Mouse (Mus musculus) cerebellum, postnatal 25 days (tissue): ENCODE results near the gene Gm11084.
A peak's percentile ranks its signal among the peaks of the same experiment; 100 is the strongest.
"Not testable (repeated sequence)": the region's sequence is repeated elsewhere in the genome, so short reads cannot be mapped to it uniquely, and the experiment has no call there.

ENCODE experiments used
- DNase-seq, 2 experiments: peaks; one replicate each; pipeline ENCODE4 v3.0.0; 2021; ENCODE audit warnings: mixed read lengths in 2 of 2

Gm11084 gene

GRCm38 (mm10) chr2:72986616-72987015 is at the start of gene Gm11084:
Gm11084 (minus strand) TSS chr2:72986716.
- no peak for DNase-seq

GRCm38 (mm10) chr2:73031061-73032055 is 44.8 kb upstream of the Gm11084 start:
- no peak for DNase-seq

GRCm38 (mm10) chr2:73029846-73030245 is 43.3 kb upstream of the Gm11084 start:
- no peak for DNase-seq

GRCm38 (mm10) chr2:73028019-73028418 is 41.5 kb upstream of the Gm11084 start:
- DNase-seq: no peak

GRCm38 (mm10) chr2:73027126-73027525 is 40.6 kb upstream of the Gm11084 start:
- no peak for DNase-seq

- no peak for DNase-seq
Measured at GRCm38 (mm10) chr2:73023803-73024202, 37.3 kb upstream of the Gm11084 start.

- DNase-seq: no peak
Measured at GRCm38 (mm10) chr2:73021046-73021445, 34.5 kb upstream of the Gm11084 start.

- DNase-seq: peak; percentile 76 to 83
Measured at GRCm38 (mm10) chr2:73019371-73020146, 33.0 kb upstream of the Gm11084 start.

- DNase-seq: not testable (repeated sequence)
Measured at GRCm38 (mm10) chr2:73014063-73014462, 27.5 kb upstream of the Gm11084 start.

GRCm38 (mm10) chr2:73012636-73013035 is 26.1 kb upstream of the Gm11084 start:
- peak; percentile 33 to 75 for DNase-seq

- no peak for DNase-seq
Measured at GRCm38 (mm10) chr2:73007472-73007871, 21.0 kb upstream of the Gm11084 start.

- no peak for DNase-seq
Measured at GRCm38 (mm10) chr2:73005611-73006515, 19.3 kb upstream of the Gm11084 start.

GRCm38 (mm10) chr2:73003751-73004717 is 17.5 kb upstream of the Gm11084 start:
- DNase-seq: peak; percentile 25 to 65

- no peak for DNase-seq
Measured at GRCm38 (mm10) chr2:73003049-73003448, 16.5 kb upstream of the Gm11084 start.

- no peak for DNase-seq
Measured at GRCm38 (mm10) chr2:73002451-73002850, 15.9 kb upstream of the Gm11084 start.

GRCm38 (mm10) chr2:73001994-73002393 is 15.5 kb upstream of the Gm11084 start:
- DNase-seq: no peak

- no peak for DNase-seq
Measured at GRCm38 (mm10) chr2:73000194-73000593, 13.7 kb upstream of the Gm11084 start.

- no peak for DNase-seq
Measured at GRCm38 (mm10) chr2:72997586-72997985, 11.1 kb upstream of the Gm11084 start.

- peak; percentile 68 to 83 for DNase-seq
Measured at GRCm38 (mm10) chr2:72996808-72997378, 10.4 kb upstream of the Gm11084 start.

GRCm38 (mm10) chr2:72995346-72996097 is 9.0 kb upstream of the Gm11084 start:
- peak; percentile 83 to 91 for DNase-seq
